Comparison of ENCODE assay signal across 8 mouse cellular contexts in the genomic region with DNA sequence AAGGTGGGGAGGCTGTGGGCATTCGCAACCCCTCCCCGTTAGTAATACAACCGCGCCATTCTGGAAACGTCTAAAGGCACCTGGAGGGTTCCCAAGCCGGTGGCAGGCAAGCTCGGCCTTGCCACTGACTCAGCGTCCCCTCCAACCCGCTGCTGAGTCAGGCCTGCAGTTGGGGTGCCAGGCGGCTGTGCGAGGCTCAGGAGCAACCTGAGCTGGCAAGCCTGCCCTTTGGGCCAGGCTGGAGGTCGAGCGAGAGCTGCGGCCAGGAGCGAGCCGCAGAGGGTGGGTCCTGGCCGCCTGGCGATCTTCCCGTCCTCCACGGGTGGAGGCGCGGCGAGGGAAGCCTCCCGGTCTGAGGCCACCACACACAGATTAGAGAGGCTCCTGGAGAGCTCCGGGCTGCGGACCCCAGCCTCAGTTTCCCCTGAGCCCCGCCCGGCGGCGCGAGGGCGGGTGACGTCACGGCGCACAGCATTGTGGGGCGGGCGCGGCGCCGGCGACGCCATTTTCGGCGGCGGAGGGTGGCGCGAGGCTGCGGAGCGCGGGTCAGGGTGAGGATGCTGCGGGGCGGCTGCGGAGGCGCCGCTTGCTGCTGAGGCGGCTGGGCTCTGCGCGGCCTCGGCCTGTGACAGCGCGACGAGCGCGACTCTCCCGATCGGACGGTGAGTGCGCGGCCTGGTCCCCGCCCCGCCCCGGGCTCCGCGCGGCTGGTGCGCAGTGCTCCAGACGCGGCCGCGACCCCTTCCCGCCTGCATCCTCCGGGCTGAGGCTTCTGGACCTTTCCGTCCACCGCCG. TPM values are rescaled to one million over a fixed set of nuclear protein-coding genes. Genes with fewer than 3 reads are reported as not detected.
A peak's percentile ranks its signal among the peaks of the same experiment; 100 is the strongest.
DNase-seq lines count a peak whose midpoint lies in the region; ATAC-seq and TF ChIP-seq lines count a peak whose summit lies in the region.

Gene Klc1 (plus strand): TSS at position 469 of the 795 bp plus-strand sequence.

- peaks cover 61% of the 10 kb centered on the region for H3K4me1 ChIP-seq in erythroblast, embryonic 14.5 days (ENCODE audit: control insufficient read depth)
- H3K4me1 ChIP-seq in heart, embryonic 12.5 days (replicated peaks) = peaks cover 45% of the 10 kb centered on the region
- H3K4me1 ChIP-seq in kidney, postnatal 0 days (replicated peaks; ENCODE audit: insufficient read depth, low read length) = peaks cover 16% of the 10 kb centered on the region
- peaks cover 68% of the 10 kb centered on the region for H3K4me1 ChIP-seq in liver, embryonic 12.5 days
- H3K4me1 ChIP-seq in stomach, embryonic 14.5 days (ENCODE audit: control insufficient read depth, insufficient read depth, low read length) = peaks cover 22% of the 10 kb centered on the region

- no peak for TF ChIP-seq CTCF in kidney, postnatal 0 days (IDR thresholded peaks at IDR 0.05; ENCODE audit: low read depth)

- peak within 1 kb of the TSS; percentile 97 for H3K4me2 ChIP-seq in heart, embryonic 12.5 days
- H3K4me2 ChIP-seq in kidney, postnatal 0 days (ENCODE audit: low read length) = peak within 1 kb of the TSS; percentile 98
- peak within 1 kb of the TSS; percentile 99 for H3K4me2 ChIP-seq in liver, embryonic 12.5 days
- peak within 1 kb of the TSS; percentile 98 for H3K4me2 ChIP-seq in stomach, embryonic 14.5 days (replicated peaks; ENCODE audit: low read depth, low read length)

- H3K27ac ChIP-seq in heart, embryonic 12.5 days (ENCODE audit: poor library complexity, severe bottlenecking) = peak within 1 kb of the TSS; percentile 85
- H3K27ac ChIP-seq in kidney, postnatal 0 days = peak within 1 kb of the TSS; percentile 89
- H3K27ac ChIP-seq in liver, embryonic 12.5 days = peak within 1 kb of the TSS; percentile 86
- peak within 1 kb of the TSS; percentile 85 for H3K27ac ChIP-seq in stomach, embryonic 14.5 days (ENCODE audit: low read length)

- H3K4me3 ChIP-seq in erythroblast, embryonic 14.5 days (replicated peaks) = peak within 1 kb of the TSS; percentile 74
- H3K4me3 ChIP-seq in heart, embryonic 12.5 days = peak within 1 kb of the TSS; percentile 93
- H3K4me3 ChIP-seq in kidney, postnatal 0 days (replicated peaks; ENCODE audit: low read depth, low read length) = peak within 1 kb of the TSS; percentile 53
- H3K4me3 ChIP-seq in liver, embryonic 12.5 days = peak within 1 kb of the TSS; percentile 91
- peak within 1 kb of the TSS; percentile 91 for H3K4me3 ChIP-seq in stomach, embryonic 14.5 days (ENCODE audit: low read depth, low read length)

- H3K36me3 ChIP-seq in erythroblast, embryonic 14.5 days (ENCODE audit: control insufficient read depth) = peaks cover 18% of the 10 kb centered on the region
- peaks cover 11% of the 10 kb centered on the region for H3K36me3 ChIP-seq in heart, embryonic 12.5 days
- H3K36me3 ChIP-seq in kidney, postnatal 0 days (ENCODE audit: insufficient read depth, low read length) = 0 out of 2 replicates have a peak, but pooled peaks cover 10% of the 10 kb centered on the region
- H3K36me3 ChIP-seq in liver, embryonic 12.5 days = peaks cover 15% of the 10 kb centered on the region
- H3K36me3 ChIP-seq in stomach, embryonic 14.5 days (ENCODE audit: control insufficient read depth, insufficient read depth, low read length) = no peaks in the 10 kb centered on the region; the same call in 1 of the 2 replicates

- no peaks in the 10 kb centered on the region for H3K9me3 ChIP-seq in erythroblast, embryonic 14.5 days (ENCODE audit: control insufficient read depth, low read length)
- H3K9me3 ChIP-seq in heart, embryonic 12.5 days (replicated peaks) = no peaks in the 10 kb centered on the region
- no peaks in the 10 kb centered on the region for H3K9me3 ChIP-seq in kidney, postnatal 0 days (replicated peaks; ENCODE audit: low read length)
- H3K9me3 ChIP-seq in liver, embryonic 12.5 days (replicated peaks) = no peaks in the 10 kb centered on the region
- H3K9me3 ChIP-seq in stomach, embryonic 14.5 days (ENCODE audit: control insufficient read depth, low read depth, low read length) = no peaks in the 10 kb centered on the region

- peaks cover 28% of the 10 kb centered on the region for H3K27me3 ChIP-seq in erythroblast, embryonic 14.5 days (ENCODE audit: control insufficient read depth)
- H3K27me3 ChIP-seq in heart, embryonic 12.5 days (replicated peaks) = no peaks in the 10 kb centered on the region
- no peaks in the 10 kb centered on the region for H3K27me3 ChIP-seq in kidney, postnatal 0 days (ENCODE audit: insufficient read depth, low read length)
- H3K27me3 ChIP-seq in liver, embryonic 12.5 days (replicated peaks) = peaks cover 19% of the 10 kb centered on the region
- H3K27me3 ChIP-seq in stomach, embryonic 14.5 days (ENCODE audit: control insufficient read depth, insufficient read depth, low read length) = no peaks in the 10 kb centered on the region

- peak; percentile 86 for ATAC-seq in heart, embryonic 12.5 days (ENCODE audit: insufficient number of reproducible peaks, low FRiP score)
- peak; percentile 65 for ATAC-seq in kidney, postnatal 0 days (replicated peaks; ENCODE audit: low FRiP score, low read depth)
- peak; percentile 76 for ATAC-seq in liver, embryonic 12.5 days
- peak; percentile 72 for ATAC-seq in stomach, embryonic 14.5 days (ENCODE audit: insufficient number of reproducible peaks, insufficient read depth, low FRiP score, low read depth)

- under 1% methylated on average over 82 of the region's 85 CpGs for WGBS in heart, embryonic 12.5 days
- WGBS in kidney, postnatal 0 days = under 1% methylated on average over 78 of the region's 85 CpGs
- under 1% methylated on average over 67 of the region's 85 CpGs for WGBS in liver, embryonic 12.5 days (ENCODE audit: insufficient replicate concordance)
- WGBS in stomach, embryonic 14.5 days = under 1% methylated on average over 45 of the region's 85 CpGs

- peak within 1 kb of the TSS; percentile 96 for H3K9ac ChIP-seq in heart, embryonic 12.5 days
- peak within 1 kb of the TSS; percentile 89 for H3K9ac ChIP-seq in kidney, postnatal 0 days (ENCODE audit: low read depth, low read length)
- H3K9ac ChIP-seq in liver, embryonic 12.5 days = peak within 1 kb of the TSS; percentile 88
- peak within 1 kb of the TSS; percentile 97 for H3K9ac ChIP-seq in stomach, embryonic 14.5 days (replicated peaks; ENCODE audit: low read depth, low read length)

- DNase-seq in B cell, adult 2 months = peak; percentile 83 to 87
- peak; percentile 84 for DNase-seq in brain, adult 2 months (ENCODE audit: low read depth, low spot score)
- peak; percentile 69 for DNase-seq in kidney, postnatal 0 days (ENCODE audit: low spot score)
- peak; percentile 53 to 63 for DNase-seq in natural killer cell, adult 2 months (ENCODE audit: low spot score in 2 of 2)

RNA-seq across cellular contexts. Expression of gene Klc1, which starts in this region (rescaled TPM):
- 2.9 and 3.9 TPM in 2 replicates for polyA plus RNA-seq in erythroblast, embryonic 14.5 days (2012)
- 113 and 117 TPM in 2 replicates for polyA plus RNA-seq in heart, embryonic 12.5 days (2016; fragmentation: Nextera tagmentation; extraction: Ambion mirVana)
- 52.6 and 61.3 TPM in 2 replicates for polyA plus RNA-seq in kidney, postnatal 0 days (2015; fragmentation: Nextera tagmentation; extraction: Ambion mirVana)
- polyA plus RNA-seq in liver, embryonic 12.5 days (2016; fragmentation: Nextera tagmentation; extraction: Ambion mirVana) = 35.6 TPM in 2 replicates
- 111 and 120 TPM in 2 replicates for polyA plus RNA-seq in stomach, embryonic 14.5 days (2014; fragmentation: Nextera tagmentation; extraction: Ambion mirVana)

Comparison
In these comparisons a context has a peak if more than half of its experiments do, and no peak if none do; other contexts are left out.
1. Peak in every context shown above with its lines: DNase-seq, ATAC-seq, H3K4me3 ChIP-seq and H3K27ac ChIP-seq.